Mouse (Mus musculus): ENCODE data around the gene Tap1. TPM values are rescaled to one million over a fixed set of nuclear protein-coding genes. Genes with fewer than 3 reads are reported as not detected.

Gene Tap1
- 402 TPM for polyA plus RNA-seq (2017; shearing (Covaris generic))

DNA sequence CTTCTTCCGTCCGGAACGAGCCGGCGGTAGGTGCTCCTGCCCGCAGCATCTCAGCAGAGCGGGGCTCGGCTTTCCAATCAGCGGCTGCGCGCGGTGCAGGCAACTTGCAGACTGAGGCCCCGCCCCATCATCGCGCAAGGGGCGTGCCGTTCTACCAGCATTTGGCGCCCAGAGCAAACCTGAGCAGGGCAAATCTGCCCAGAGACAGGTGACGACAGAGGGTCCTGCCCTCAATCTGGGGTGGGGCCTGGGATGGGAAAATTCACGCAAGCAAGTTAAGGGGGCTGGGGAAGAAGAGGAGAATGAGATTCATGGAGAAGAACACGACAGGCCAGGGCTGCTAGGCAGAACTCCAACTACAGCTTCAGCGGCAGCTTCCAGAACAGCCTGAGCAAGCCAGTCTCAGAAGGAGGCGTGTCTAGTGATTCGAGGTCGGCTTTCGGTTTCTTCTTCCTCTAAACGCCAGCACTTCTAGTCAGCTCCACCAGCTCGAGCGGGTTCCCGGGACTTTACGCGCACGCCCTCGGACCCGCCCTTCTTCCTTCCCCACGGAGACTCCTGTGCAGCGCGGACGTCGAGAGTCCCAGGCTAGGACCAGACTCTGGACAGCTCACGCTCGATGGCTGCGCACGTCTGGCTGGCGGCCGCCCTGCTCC lies at the start of gene Tap1, which contains the start of gene Psmb9:
Tap1 (plus strand) TSS at position 293 of the 656 bp plus-strand sequence.
Psmb9 (minus strand) TSS at position 504 of the 656 bp plus-strand sequence.

DNA sequence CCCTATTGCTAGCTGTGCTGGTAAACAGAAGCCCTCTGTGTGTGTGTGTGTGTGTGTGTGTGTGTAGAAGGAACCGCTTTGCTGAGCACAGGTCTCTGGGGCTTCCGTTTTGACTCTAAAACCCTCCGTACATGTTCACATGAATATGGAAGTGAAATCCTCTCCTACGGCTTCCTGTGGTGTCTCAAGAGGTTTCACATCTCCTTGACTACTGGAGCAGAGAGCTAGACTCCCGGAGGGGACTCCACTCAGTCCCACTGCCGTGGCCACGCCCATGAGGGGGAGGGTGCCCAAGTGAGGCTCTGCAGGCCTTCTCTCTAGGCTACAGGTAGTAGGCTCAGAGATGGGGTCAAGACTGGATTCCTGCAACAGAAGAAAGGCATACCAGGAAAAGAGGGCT lies 44.3 kb upstream of the Tap1 start, which contains the start of gene H2-DMb2:
H2-DMb2 (plus strand) TSS at position 275 of the 400 bp plus-strand sequence.

GRCm38 (mm10) chr17:34152923-34153322 lies 34.4 kb upstream of the Tap1 start, which contains the start of gene H2-DMb1:
Gene H2-DMb1, plus strand, starts transcription at chr17:34153072.

GRCm38 (mm10) chr17:34196941-34197894 lies 9.9 kb downstream of the Tap1 start, which contains the start of gene Psmb8:
Gene Psmb8, plus strand, starts transcription at chr17:34197721.

GRCm38 (mm10) chr17:34203444-34203843 lies 16.1 kb downstream of the Tap1 start, which contains the start of gene Tap2:
Gene Tap2, plus strand, starts transcription at chr17:34203527.

DNA sequence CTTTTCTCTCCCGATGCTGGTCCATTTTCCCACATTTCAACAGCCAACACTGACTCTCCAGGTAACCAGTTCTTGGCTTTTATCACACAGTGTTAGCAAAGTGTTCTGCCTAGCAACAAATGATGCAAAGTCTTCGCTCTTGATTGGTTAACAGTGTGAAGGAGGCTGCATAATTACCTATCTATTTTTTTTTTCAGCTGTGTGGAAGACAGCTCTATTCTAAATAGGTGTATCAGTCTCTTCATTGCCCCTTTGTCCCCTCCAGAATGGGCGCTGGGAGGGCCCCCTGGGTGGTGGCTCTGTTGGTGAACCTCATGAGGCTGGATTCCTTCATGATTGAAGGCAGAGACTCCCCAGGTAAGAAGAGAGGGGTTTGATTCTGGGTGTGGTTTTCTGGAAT lies 51.4 kb downstream of the Tap1 start, which contains the start of gene H2-Ob:
H2-Ob (plus strand) TSS at position 198 of the 400 bp plus-strand sequence.

Other genes with a start within 250 kb of the Tap1 start
- 142 TPM for gene Pfdn6, start 247.2 kb upstream of the Tap1 start, polyA plus RNA-seq (2017; shearing (Covaris generic))
- 72.1 TPM for gene Wdr46, start 246.9 kb upstream of the Tap1 start, polyA plus RNA-seq (2017; shearing (Covaris generic))
- gene B3galt4, start 236.1 kb upstream of the Tap1 start, polyA plus RNA-seq (2017; shearing (Covaris generic)), result 34.4 TPM
- 76.7 TPM for gene Vps52, start 231.7 kb upstream of the Tap1 start, polyA plus RNA-seq (2017; shearing (Covaris generic))
- gene Rps18, start 231.6 kb upstream of the Tap1 start, polyA plus RNA-seq (2017; shearing (Covaris generic)), result 2,208 TPM
- 11,991 TPM for gene H2-K1, start 187.2 kb upstream of the Tap1 start, polyA plus RNA-seq (2017; shearing (Covaris generic))
- 35.8 TPM for gene Ring1, start 162.9 kb upstream of the Tap1 start, polyA plus RNA-seq (2017; shearing (Covaris generic))
- gene H2-Ke6, start 159.5 kb upstream of the Tap1 start, polyA plus RNA-seq (2017; shearing (Covaris generic)), result 310 TPM
- 128 TPM for gene Slc39a7, start 155.9 kb upstream of the Tap1 start, polyA plus RNA-seq (2017; shearing (Covaris generic))
- 72.5 TPM for gene Rxrb, start 155.7 kb upstream of the Tap1 start, polyA plus RNA-seq (2017; shearing (Covaris generic))
- gene Col11a2, start 148.1 kb upstream of the Tap1 start, polyA plus RNA-seq (2017; shearing (Covaris generic)), result 3.9 TPM
- 27.0 TPM for gene H2-Oa, start 95.2 kb upstream of the Tap1 start, polyA plus RNA-seq (2017; shearing (Covaris generic))
- 96.3 TPM for gene H2-DMa, start 68.0 kb upstream of the Tap1 start, polyA plus RNA-seq (2017; shearing (Covaris generic))
- 212 TPM for gene Brd2, start 64.9 kb upstream of the Tap1 start, polyA plus RNA-seq (2017; shearing (Covaris generic))
- gene H2-DMb2, start 44.2 kb upstream of the Tap1 start, polyA plus RNA-seq (2017; shearing (Covaris generic)), result 4.9 TPM
- 2.7 TPM for gene H2-DMb1, start 34.5 kb upstream of the Tap1 start, polyA plus RNA-seq (2017; shearing (Covaris generic))
- 470 TPM for gene Psmb9, start 211 bp downstream of the Tap1 start, polyA plus RNA-seq (2017; shearing (Covaris generic))
- 1,148 TPM for gene Psmb8, start 10.2 kb downstream of the Tap1 start, polyA plus RNA-seq (2017; shearing (Covaris generic))
- 323 TPM for gene Tap2, start 16.0 kb downstream of the Tap1 start, polyA plus RNA-seq (2017; shearing (Covaris generic))
- 97.5 TPM for gene H2-Ob, start 51.4 kb downstream of the Tap1 start, polyA plus RNA-seq (2017; shearing (Covaris generic))
- gene H2-Ab1, start 70.1 kb downstream of the Tap1 start, polyA plus RNA-seq (2017; shearing (Covaris generic)), result 25.3 TPM
- gene H2-Aa, start 100.3 kb downstream of the Tap1 start, polyA plus RNA-seq (2017; shearing (Covaris generic)), result 18.1 TPM
- gene H2-Eb1, start 118.3 kb downstream of the Tap1 start, polyA plus RNA-seq (2017; shearing (Covaris generic)), result 13.4 TPM
- 0.10 TPM for gene H2-Eb2, start 138.1 kb downstream of the Tap1 start, polyA plus RNA-seq (2017; shearing (Covaris generic))
- gene Btnl2, start 167.3 kb downstream of the Tap1 start, polyA plus RNA-seq (2017; shearing (Covaris generic)), result 0.43 TPM
- not detected for gene Btnl1, start 189.6 kb downstream of the Tap1 start, polyA plus RNA-seq (2017; shearing (Covaris generic))
- 0.54 TPM for gene BC051142, start 211.3 kb downstream of the Tap1 start, polyA plus RNA-seq (2017; shearing (Covaris generic))

All from CD4-positive, CD25-positive, alpha-beta regulatory T cell (primary cell).